Mouse (Mus musculus) brain, embryonic 14.5 days (tissue): ENCODE results near the gene Lin54.
"Not testable (repeated sequence)": the region's sequence is repeated elsewhere in the genome, so short reads cannot be mapped to it uniquely, and the experiment has no call there.

Experiments used
- CTCF ChIP-seq: fragments of 200-500 bp; IDR thresholded peaks from 2 replicates; pipeline ENCODE4 v1.5.1; 2012; ENCODE audit warnings: inconsistent platforms, mild to moderate bottlenecking, moderate library complexity, borderline replicate concordance; ENCODE audit not compliant: insufficient read depth, insufficient read length; ENCODE audit errors: extremely low read depth
- POLR2A ChIP-seq: fragments of 200-500 bp; IDR thresholded peaks from 2 replicates; pipeline ENCODE4 v1.6.1; 2012; ENCODE audit warnings: mild to moderate bottlenecking, inconsistent platforms, borderline replicate concordance; ENCODE audit not compliant: poor library complexity, insufficient read depth, insufficient read length, severe bottlenecking; ENCODE audit errors: extremely low read depth

DNA sequence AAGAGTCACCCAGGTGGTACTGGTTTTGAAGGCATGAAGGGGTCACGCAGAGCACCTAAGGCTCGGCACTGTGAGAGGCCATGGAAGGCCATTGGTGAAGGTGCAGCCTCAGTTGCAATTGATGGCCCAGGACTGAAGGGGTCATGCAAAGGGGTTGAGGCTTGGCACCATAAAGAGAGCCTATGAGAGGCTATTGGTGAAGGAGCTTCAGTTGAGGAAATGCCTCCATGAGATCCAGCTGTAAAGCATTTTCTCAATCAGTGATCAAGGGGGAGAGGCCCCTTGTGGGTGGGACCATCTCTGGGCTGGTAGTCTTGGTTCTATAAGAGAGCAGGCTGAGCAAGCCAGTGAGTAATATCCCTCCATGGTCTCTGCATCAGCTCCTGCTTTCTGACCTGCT lies 74.6 kb downstream of the Lin54 start:
- not testable (repeated sequence) for TF ChIP-seq CTCF, POLR2A
